Mouse (Mus musculus): Measurements from ENCODE around the gene Zdhhc22.

DNA sequence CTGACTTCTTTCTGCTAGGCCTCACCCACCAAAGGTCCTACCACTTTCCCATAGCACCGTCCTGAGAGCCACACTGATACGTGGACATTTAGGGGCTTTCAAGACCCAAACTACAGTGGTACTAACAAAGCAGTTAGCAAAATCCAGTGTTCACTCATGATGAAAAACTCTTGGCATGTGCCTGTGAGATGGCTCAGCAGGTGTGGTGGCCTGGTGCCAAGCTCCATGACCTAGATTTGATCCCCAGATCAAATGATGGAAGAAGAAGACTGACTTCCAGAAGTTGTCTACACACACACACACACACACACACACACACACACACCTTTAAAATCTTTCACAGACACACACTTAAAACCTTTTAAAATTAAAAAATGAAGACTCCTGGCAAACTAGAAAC, 28.5 kb upstream of the Zdhhc22 start:
- TF ChIP-seq CTCF (IDR thresholded peaks at IDR 0.05; ENCODE audit: extremely low read depth, insufficient read length, insufficient replicate concordance, low read depth, low read length) (no peak), POLR2A (IDR thresholded peaks at IDR 0.05; ENCODE audit: low read depth, low read length) (no peak)

Measured in small intestine, adult 2 months (tissue).